Mouse (Mus musculus): ENCODE data around the gene Cyp3a16.
A peak's percentile ranks its signal among the peaks of the same experiment; 100 is the strongest.
"Not testable (repeated sequence)": the region's sequence is repeated elsewhere in the genome, so short reads cannot be mapped to it uniquely, and the experiment has no call there.

Cyp3a16 gene

DNA sequence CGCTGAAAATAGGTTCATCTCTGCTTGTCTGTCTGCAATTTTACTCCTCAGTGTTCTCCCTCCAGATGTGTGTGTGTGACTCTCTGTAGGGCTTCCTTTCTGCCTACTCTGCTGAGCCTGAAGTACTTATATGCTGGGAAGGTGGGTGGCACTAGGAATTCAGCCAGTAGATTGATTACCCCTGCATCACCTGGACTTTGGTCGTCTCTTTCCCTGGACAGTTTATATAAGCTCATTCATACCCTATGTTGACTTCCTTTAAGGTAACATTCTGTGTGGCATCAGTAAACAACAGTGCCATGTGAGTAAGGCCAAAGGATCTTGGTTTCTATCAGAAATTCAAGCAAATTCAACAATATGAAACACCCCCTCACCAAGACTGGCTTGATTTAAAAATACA, at the start of gene Cyp3a16:
Gene Cyp3a16, minus strand, starts transcription at position 101 of the 400 bp plus-strand sequence.
- DNase-seq, result not testable (repeated sequence)

DNA sequence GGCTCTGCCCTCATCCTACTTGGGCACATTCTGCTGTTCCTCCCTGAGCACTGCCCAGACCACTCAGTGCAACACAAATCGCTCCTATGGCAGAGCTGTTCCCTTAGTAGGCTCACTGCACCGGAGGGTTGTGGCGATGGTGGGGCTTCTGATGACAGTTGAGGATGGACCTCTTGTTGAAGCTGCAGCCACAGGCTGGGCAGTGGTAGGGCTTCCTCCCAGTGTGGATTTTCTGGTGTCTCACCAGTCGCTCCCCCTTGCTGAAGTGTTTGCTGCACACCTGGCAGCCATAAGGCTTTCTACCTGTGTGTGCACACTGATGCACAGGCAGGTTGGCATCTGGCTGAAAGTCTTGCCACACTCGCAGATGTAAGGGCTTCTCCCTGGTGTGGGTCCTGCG, 20.8 kb upstream of the Cyp3a16 start:
- DNase-seq, result peak in 1 of 2 experiments; percentile 29

- DNase-seq, result no peak
These were observed 5.0 kb downstream of the Cyp3a16 start for GRCm38 (mm10) chr5:145464304-145465088.

DNA sequence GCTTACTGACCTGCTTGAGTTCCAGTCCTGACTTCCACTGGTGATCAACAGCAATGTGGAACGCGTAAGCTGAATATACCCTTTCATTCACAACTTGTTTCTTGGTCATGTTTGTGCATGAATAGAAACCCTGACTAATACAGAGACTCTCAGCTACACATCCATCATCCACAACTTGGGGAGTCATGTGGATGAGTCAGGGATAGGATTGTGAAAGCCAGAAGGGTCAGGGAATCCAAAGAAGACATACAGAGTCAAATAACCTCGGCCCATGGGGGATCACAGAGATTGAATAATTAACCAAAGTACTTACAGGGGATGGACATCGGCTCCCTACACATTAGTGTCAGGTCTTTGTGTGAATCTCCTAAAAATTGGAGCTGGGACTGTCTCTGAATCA, 7.2 kb downstream of the Cyp3a16 start:
- DNase-seq, result no peak

GRCm38 (mm10) chr5:145454389-145454788, 15.1 kb downstream of the Cyp3a16 start:
- no peak for DNase-seq

DNA sequence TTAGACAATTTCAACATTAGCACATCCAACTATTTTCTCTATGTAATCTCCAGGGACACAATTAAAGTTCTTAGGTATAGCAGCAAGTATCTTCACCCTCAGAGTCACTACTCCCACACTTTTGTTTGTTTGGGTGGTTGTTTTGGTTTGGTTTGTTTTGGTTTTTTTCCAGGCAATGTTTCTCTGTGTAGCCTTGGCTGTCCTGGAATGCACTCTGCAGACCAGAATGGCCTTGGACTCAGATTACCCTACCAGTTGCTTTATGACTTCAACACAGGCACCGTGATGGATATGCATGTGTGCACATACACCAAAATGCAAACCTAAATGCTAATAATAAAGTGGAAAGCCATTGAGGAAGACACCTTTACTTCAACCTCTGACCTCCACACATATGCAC, 35.8 kb downstream of the Cyp3a16 start:
- no peak for DNase-seq

- no peak for DNase-seq
These were observed 38.5 kb downstream of the Cyp3a16 start for GRCm38 (mm10) chr5:145431004-145431403.

DNA sequence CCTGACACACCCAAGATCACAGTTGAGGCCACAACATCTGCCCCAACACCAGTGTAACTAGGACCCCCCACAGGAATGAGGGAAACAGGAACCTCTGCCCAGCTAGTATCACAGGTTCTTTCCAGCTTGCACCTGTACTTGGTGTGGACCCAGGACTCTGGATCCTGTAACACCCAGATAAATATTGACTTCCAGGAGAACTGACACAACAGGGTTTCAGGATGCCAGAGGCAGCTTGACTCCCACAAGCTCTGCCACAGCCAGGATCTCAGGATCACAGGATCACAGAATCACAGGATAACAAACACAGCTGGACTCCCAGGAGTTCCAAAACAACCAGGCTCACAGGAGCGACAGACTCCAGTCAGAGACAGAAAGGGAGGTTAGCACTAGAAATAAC, 47.2 kb downstream of the Cyp3a16 start:
- no peak for DNase-seq

DNA sequence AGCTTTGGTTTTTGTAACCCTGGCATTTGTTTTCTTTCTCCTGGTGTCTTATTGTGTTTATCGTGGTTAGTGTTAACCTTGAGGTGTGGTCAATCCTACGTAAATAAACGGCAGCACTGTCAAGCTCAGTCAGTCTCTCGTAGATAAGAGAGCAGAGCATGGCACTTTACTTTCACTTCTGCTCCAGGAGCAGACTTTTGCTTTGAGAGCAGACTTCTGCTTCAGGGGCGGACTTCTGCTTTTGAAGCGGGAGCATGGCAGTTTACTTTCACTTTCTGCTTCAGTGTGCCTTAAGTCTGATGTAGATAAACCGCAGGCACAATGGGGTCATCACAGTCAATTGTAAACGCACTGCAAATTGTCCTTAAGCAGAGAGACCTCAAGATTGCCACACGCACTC, 54.1 kb downstream of the Cyp3a16 start:
- not testable (repeated sequence) for DNase-seq

All from kidney, postnatal 25 days (tissue).